Mouse (Mus musculus): ENCODE results near the gene Olfr959. TPM values are rescaled to one million over a fixed set of nuclear protein-coding genes. Genes with fewer than 3 reads are reported as not detected.

The Olfr959 gene
- total RNA-seq, 1 experiment from 2014 or later = not detected

Other genes with a start within 250 kb of the Olfr959 start
- gene Olfr948, start 249.5 kb downstream of the Olfr959 start, total RNA-seq (2017) = not detected in 3 replicates
- not detected in 3 replicates for gene Olfr951, start 188.2 kb downstream of the Olfr959 start, total RNA-seq (2017)
- not detected in 3 replicates for gene Olfr952, start 148.4 kb downstream of the Olfr959 start, total RNA-seq (2017)
- gene Olfr954, start 118.9 kb downstream of the Olfr959 start, total RNA-seq (2017) = not detected in 3 replicates
- not detected in 3 replicates for gene Olfr955, start 103.6 kb downstream of the Olfr959 start, total RNA-seq (2017)
- gene Olfr44, start 81.6 kb downstream of the Olfr959 start, total RNA-seq (2017) = not detected in 3 replicates
- not detected in 3 replicates for gene Olfr957, start 59.8 kb downstream of the Olfr959 start, total RNA-seq (2017)
- not detected in 3 replicates for gene Olfr958, start 21.5 kb downstream of the Olfr959 start, total RNA-seq (2017)
- not detected in 3 replicates for gene AW551984, start 28.8 kb upstream of the Olfr959 start, total RNA-seq (2017)
- gene Olfr148, start 35.1 kb upstream of the Olfr959 start, total RNA-seq (2017) = not detected in 3 replicates
- gene Olfr960, start 45.8 kb upstream of the Olfr959 start, total RNA-seq (2017) = not detected in 3 replicates
- not detected in 3 replicates for gene Olfr961, start 69.5 kb upstream of the Olfr959 start, total RNA-seq (2017)
- gene Olfr963, start 91.6 kb upstream of the Olfr959 start, total RNA-seq (2017) = not detected in 3 replicates
- not detected in 3 replicates for gene Olfr149, start 131.5 kb upstream of the Olfr959 start, total RNA-seq (2017)
- gene Olfr965, start 135.8 kb upstream of the Olfr959 start, total RNA-seq (2017) = not detected in 3 replicates
- not detected in 3 replicates for gene Olfr150, start 155.4 kb upstream of the Olfr959 start, total RNA-seq (2017)
- 1.1 TPM in 1 of 3 replicates, not detected in the others for gene Olfr967, start 170.7 kb upstream of the Olfr959 start, total RNA-seq (2017)
- not detected in 3 replicates for gene Olfr968, start 207.7 kb upstream of the Olfr959 start, total RNA-seq (2017)
- gene Olfr969, start 215.4 kb upstream of the Olfr959 start, total RNA-seq (2017) = not detected in 3 replicates
- gene Olfr970, start 233.3 kb upstream of the Olfr959 start, total RNA-seq (2017) = not detected in 3 replicates